ENCODE assay signal across 21 mouse cellular contexts in genomic region chr11:102821231-102821630, GRCm38 (mm10). TPM values are rescaled to one million over a fixed set of nuclear protein-coding genes. Genes with fewer than 3 reads are reported as not detected.
DNase-seq lines count a peak whose midpoint lies in the region; ATAC-seq and TF ChIP-seq lines count a peak whose summit lies in the region.
"Had no signal": no experiment of that assay in that cellular context is flagged by ENCODE, and none has a peak within 500 bp of the region (broad histone marks: within the 10 kb centered on the region; RNA-seq: fewer than 3 reads in every experiment).

No protein-coding gene starts in this region.

- H3K27ac ChIP-seq in limb, embryonic 15.5 days = no peak overlapping the region
- H3K27ac ChIP-seq: embryonic facial prominence, embryonic 12.5 days; heart, adult 2 months; hindbrain, embryonic 12.5 days; intestine, embryonic 15.5 days; limb, embryonic 12.5 days; liver, embryonic 14.5 days; stomach, embryonic 15.5 days had no signal

- no peak for TF ChIP-seq CTCF in E14TG2a.4 (conservative IDR thresholded peaks at IDR 0.05; ENCODE audit: low read length)

- peaks cover 57% of the 10 kb centered on the region for H3K4me1 ChIP-seq in E14TG2a.4 (replicated peaks; ENCODE audit: low read depth, low read length)
- peaks cover 19% of the 10 kb centered on the region for H3K4me1 ChIP-seq in limb, embryonic 15.5 days

- no peak overlapping the region for H3K9ac ChIP-seq in limb, embryonic 15.5 days
- H3K9ac ChIP-seq: embryonic facial prominence, embryonic 12.5 days; hindbrain, embryonic 12.5 days; intestine, embryonic 15.5 days; limb, embryonic 12.5 days; liver, embryonic 14.5 days; stomach, embryonic 15.5 days had no signal

- H3K36me3 ChIP-seq in E14TG2a.4 (ENCODE audit: insufficient read depth, low read length) = peaks cover 5% of the 10 kb centered on the region; the same call in 1 of the 2 replicates
- no peaks in the 10 kb centered on the region for H3K36me3 ChIP-seq in limb, embryonic 15.5 days
- H3K36me3 ChIP-seq: embryonic facial prominence, embryonic 12.5 days; hindbrain, embryonic 12.5 days; intestine, embryonic 15.5 days; limb, embryonic 12.5 days; stomach, embryonic 15.5 days had no signal

- intact Hi-C loops in left cerebral cortex, postnatal 14 days (cut with DNase I) = no loop called here

- H3K27me3 ChIP-seq in E14TG2a.4 (ENCODE audit: insufficient read depth, low read length) = no peaks in the 10 kb centered on the region
- no peaks in the 10 kb centered on the region for H3K27me3 ChIP-seq in limb, embryonic 15.5 days
- H3K27me3 ChIP-seq: embryonic facial prominence, embryonic 12.5 days; intestine, embryonic 15.5 days; limb, embryonic 12.5 days; stomach, embryonic 15.5 days had no signal

- ATAC-seq in limb, embryonic 15.5 days (ENCODE audit: insufficient number of reproducible peaks, low FRiP score, low TSS enrichment, low read depth) = peak; percentile 49; the same call in 1 of the 2 replicates
- ATAC-seq: intestine, embryonic 15.5 days had no signal

- peak; percentile 26 to 46 for DNase-seq in kidney, postnatal 4 days
- DNase-seq in kidney, adult 8-10 months = no peak
- DNase-seq in B cell, adult 2 months = peak; percentile 55 to 64
- DNase-seq in ovary, postnatal 36 days (ENCODE audit: low spot score) = no peak
- no peak for DNase-seq in left cerebral cortex, postnatal 14 days (ENCODE audit: low spot score in 2 of 2)
- DNase-seq: adrenal gland, adult 8-10 months; cerebellum, postnatal 14 days; heart, adult 2 months; midbrain, embryonic 14.5 days; right cerebral cortex, adult 18-20 months had no signal

- no peaks in the 10 kb centered on the region for H3K9me3 ChIP-seq in E14TG2a.4 (ENCODE audit: low read length)
- no peaks in the 10 kb centered on the region for H3K9me3 ChIP-seq in limb, embryonic 15.5 days
- H3K9me3 ChIP-seq: embryonic facial prominence, embryonic 12.5 days; hindbrain, embryonic 12.5 days; intestine, embryonic 15.5 days; limb, embryonic 12.5 days; stomach, embryonic 15.5 days had no signal

- 49% methylated on average over 6 of the region's 6 CpGs for WGBS in limb, embryonic 15.5 days

- no peak overlapping the region for H3K4me2 ChIP-seq in limb, embryonic 15.5 days
- H3K4me2 ChIP-seq: embryonic facial prominence, embryonic 12.5 days; hindbrain, embryonic 12.5 days; intestine, embryonic 15.5 days; limb, embryonic 12.5 days; stomach, embryonic 15.5 days had no signal

- H3K4me3 ChIP-seq in E14TG2a.4 (replicated peaks; ENCODE audit: low read length) = peak overlapping the region; percentile 37
- H3K4me3 ChIP-seq in limb, embryonic 15.5 days = no peak overlapping the region
- H3K4me3 ChIP-seq: embryonic facial prominence, embryonic 12.5 days; heart, adult 2 months; hindbrain, embryonic 12.5 days; intestine, embryonic 15.5 days; limb, embryonic 12.5 days; myocyte; stomach, embryonic 15.5 days had no signal

RNA-seq across cellular contexts. Expression of gene Gjc1, which starts 1.7 kb away (rescaled TPM):
- polyA plus RNA-seq in limb, embryonic 15.5 days (2015; fragmentation: Nextera tagmentation; extraction: Ambion mirVana) = 46.3 and 57.6 TPM in 2 replicates
- total RNA-seq in left cerebral cortex, postnatal 14 days (2021) = 10 to 100 TPM; 12.9 to 13.0 TPM

RNA-seq across cellular contexts. Expression of gene Higd1b, which starts 14.4 kb away (rescaled TPM):
- 0.84 and 1.6 TPM in 2 replicates for polyA plus RNA-seq in limb, embryonic 15.5 days (2015; fragmentation: Nextera tagmentation; extraction: Ambion mirVana)
- 1 to 10 TPM; 8.2 to 9.3 TPM for total RNA-seq in left cerebral cortex, postnatal 14 days (2021)
- total RNA-seq: megakaryocyte, adult 5-6 weeks had no signal
- polyA plus RNA-seq: embryonic facial prominence, embryonic 12.5 days; hindbrain, embryonic 12.5 days; limb, embryonic 12.5 days; liver, embryonic 14.5 days; myocyte had no signal

RNA-seq across cellular contexts. Expression of gene Eftud2, which starts 59.6 kb away (rescaled TPM):
- polyA plus RNA-seq in limb, embryonic 15.5 days (2015; fragmentation: Nextera tagmentation; extraction: Ambion mirVana) = 141 and 146 TPM in 2 replicates
- 100 to 1,000 TPM; 111 to 113 TPM for total RNA-seq in left cerebral cortex, postnatal 14 days (2021)

RNA-seq across cellular contexts. Expression of gene Ccdc103, which starts 59.8 kb away (rescaled TPM):
- polyA plus RNA-seq in limb, embryonic 15.5 days (2015; fragmentation: Nextera tagmentation; extraction: Ambion mirVana) = 0.48 and 0.81 TPM in 2 replicates
- 1 to 10 TPM; 2.0 to 2.1 TPM for total RNA-seq in left cerebral cortex, postnatal 14 days (2021)
- total RNA-seq: gastrocnemius, adult 8-10 months; heart, adult 2 months; megakaryocyte, adult 5-6 weeks had no signal

RNA-seq across cellular contexts. Expression of gene Adam11, which starts 60.0 kb away (rescaled TPM):
- polyA plus RNA-seq in limb, embryonic 15.5 days (2015; fragmentation: Nextera tagmentation; extraction: Ambion mirVana) = 5.1 and 6.0 TPM in 2 replicates
- 100 to 1,000 TPM; 117 to 129 TPM for total RNA-seq in left cerebral cortex, postnatal 14 days (2021)

Comparison
In these comparisons a context has a peak if more than half of its experiments do, and no peak if none do; other contexts are left out.
1. DNase-seq: peak in kidney, postnatal 4 days (2 of 2) and B cell, adult 2 months (2 of 2); none in kidney, adult 8-10 months (0 of 2), ovary, postnatal 36 days (single experiment) and left cerebral cortex, postnatal 14 days (0 of 2).